Mouse (Mus musculus) lung, embryonic 16.5 days (tissue): ENCODE measurements around the gene Tnks2. TPM values are rescaled to one million over a fixed set of nuclear protein-coding genes. Genes with fewer than 3 reads are reported as not detected.
A peak's percentile ranks its signal among the peaks of the same experiment; 100 is the strongest.

Experiments
- ATAC-seq: fragments of 200-750 bp; cut with Nextera tagmentation; 2 replicates; pipeline ENCODE4 v1.8.0; 2017; ENCODE audit warnings: low read depth, mild to moderate bottlenecking, moderate library complexity
- H3K27ac ChIP-seq: fragments of 300-500 bp; sonication (generic); 2 replicates; pipeline ENCODE4 v1.5.1; 2014; ENCODE audit warnings: mild to moderate bottlenecking, control low read depth, low read length
- H3K27me3 ChIP-seq: fragments of 300-500 bp; sonication (generic); 2 replicates; pipeline ENCODE4 v1.6.1; 2014; ENCODE audit warnings: low read depth, low read length, mixed read lengths; ENCODE audit not compliant: control insufficient read depth, insufficient read depth
- H3K36me3 ChIP-seq: fragments of 300-500 bp; sonication (generic); 2 replicates; pipeline ENCODE4 v1.6.1; 2014; ENCODE audit warnings: low read length; ENCODE audit not compliant: control insufficient read depth, insufficient read depth
- H3K4me1 ChIP-seq: fragments of 300-500 bp; sonication (generic); replicated peaks from 2 replicates; pipeline ENCODE4 v1.6.1; 2014; ENCODE audit warnings: low read length, mixed read lengths; ENCODE audit not compliant: control insufficient read depth, insufficient read depth
- H3K4me2 ChIP-seq: fragments of 300-500 bp; sonication (generic); 2 replicates; pipeline ENCODE4 v1.6.1; 2014; ENCODE audit warnings: low read depth, low read length, control low read depth
- H3K4me3 ChIP-seq: fragments of 300-500 bp; sonication (generic); 2 replicates; pipeline ENCODE4 v1.5.1; 2014; ENCODE audit warnings: mild to moderate bottlenecking, low read length, control low read depth
- H3K9ac ChIP-seq: fragments of 300-500 bp; sonication (generic); 2 replicates; pipeline ENCODE4 v1.6.1; 2014; ENCODE audit warnings: low read length, control low read depth
- H3K9me3 ChIP-seq: fragments of 300-500 bp; sonication (generic); 2 replicates; pipeline ENCODE4 v1.6.1; 2016; ENCODE audit warnings: low read length; ENCODE audit not compliant: control insufficient read depth
- WGBS: fragments of 180-500 bp; shearing (Covaris S2); extraction: QIAGEN DNeasy Blood & Tissue Kit; methylation state at CpG from one replicate; pipeline ENCODE4 v1.1.7; 2014; 5-methylcytosine and 5-hydroxymethylcytosine counted together
- polyA plus RNA-seq: library from polyadenylated mRNA; unstranded; fragments of >200 nt; fragmentation: Nextera tagmentation; extraction: Ambion mirVana; gene quantifications from 2 replicates; pipeline ENCODE4 v1.2.1, GENCODE M21; 2015

The Tnks2 gene
- polyA plus RNA-seq, 1 experiment from 2014 or later = 31.5 TPM

DNA sequence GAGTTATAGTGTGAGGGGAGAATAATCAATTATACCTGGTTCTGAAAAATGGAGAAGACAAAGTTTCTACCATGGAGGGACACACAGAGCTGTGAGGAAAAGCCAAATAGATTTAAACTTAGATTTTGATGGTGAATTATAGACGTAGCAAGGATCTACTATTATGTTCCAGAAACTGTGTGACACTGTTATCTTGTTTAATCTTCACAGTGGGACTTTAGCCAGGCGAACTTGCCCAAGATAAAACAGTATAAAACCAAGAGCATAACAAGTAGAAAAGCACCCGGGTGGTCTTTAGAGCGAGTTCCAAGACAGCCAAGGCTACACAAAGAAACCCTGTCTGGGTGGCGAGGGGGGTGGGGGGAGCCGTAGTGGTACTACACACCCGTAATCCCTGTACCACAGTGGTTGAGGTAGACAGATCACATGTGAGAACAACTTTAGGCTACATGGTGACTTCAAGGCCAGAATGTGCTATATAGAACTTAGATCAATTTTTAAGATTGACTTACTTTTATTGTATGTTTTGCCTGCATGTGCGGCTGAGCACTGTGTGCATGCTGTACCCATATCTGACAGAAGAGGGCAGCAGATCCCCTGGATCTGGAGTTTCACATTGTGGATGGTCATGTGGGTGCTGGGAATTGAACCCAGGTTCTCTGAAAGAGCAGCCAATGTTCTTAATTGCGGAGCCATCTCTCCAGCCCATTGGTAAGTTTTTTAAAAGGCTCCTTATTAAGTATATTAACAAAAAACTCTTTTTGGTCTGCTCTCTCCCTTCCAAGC lies 32.0 kb upstream of the Tnks2 start:
- Histone ChIP-seq H3K27me3 (no peaks in the 10 kb centered on the region), H3K9me3 (peaks cover 5% of the 10 kb centered on the region; the same call in 1 of the 2 replicates), H3K9ac (no peak overlapping the region; the same call in 1 of the 2 replicates), H3K36me3 (no peaks in the 10 kb centered on the region), H3K4me2 (no peak overlapping the region), H3K4me3 (no peak overlapping the region), H3K4me1 (peaks cover 19% of the 10 kb centered on the region), H3K27ac (peak overlapping the region; percentile 44)
- ATAC-seq = no peak
- 57% methylated on average over 9 of the region's 9 CpGs for WGBS

DNA sequence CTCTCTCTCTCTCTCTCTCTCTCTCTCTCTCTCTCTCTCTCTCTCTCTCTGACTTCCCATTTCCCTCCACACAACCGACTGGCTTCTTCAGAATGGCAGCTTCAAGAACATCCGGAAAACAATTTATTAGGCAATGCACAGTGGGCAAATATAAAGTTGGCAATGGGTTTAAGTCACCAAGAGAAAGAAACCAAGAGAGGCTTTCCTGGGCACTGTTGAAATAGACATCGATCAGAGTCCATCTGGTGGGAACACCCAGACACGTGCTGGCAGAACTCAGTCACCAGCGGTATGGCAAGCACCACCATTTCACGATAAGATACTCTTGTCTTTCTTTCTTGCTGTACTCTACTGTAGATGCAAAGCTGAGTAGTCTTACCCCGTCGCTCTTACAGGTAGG lies 30.6 kb upstream of the Tnks2 start:
- H3K27ac ChIP-seq = no peak overlapping the region
- no peak overlapping the region for H3K9ac ChIP-seq
- H3K27me3 ChIP-seq = no peaks in the 10 kb centered on the region
- H3K9me3 ChIP-seq = peaks cover 5% of the 10 kb centered on the region; the same call in 1 of the 2 replicates
- H3K4me2 ChIP-seq = no peak overlapping the region
- peaks cover 16% of the 10 kb centered on the region for H3K4me1 ChIP-seq
- WGBS = 91% methylated on average over 8 of the region's 8 CpGs
- ATAC-seq = no peak
- no peak overlapping the region for H3K4me3 ChIP-seq
- H3K36me3 ChIP-seq = no peaks in the 10 kb centered on the region

GRCm38 (mm10) chr19:36806842-36807241 lies 27.2 kb upstream of the Tnks2 start:
- Histone ChIP-seq H3K27me3 (no peaks in the 10 kb centered on the region), H3K9ac (no peak overlapping the region), H3K4me3 (no peak overlapping the region), H3K27ac (no peak overlapping the region), H3K4me1 (peaks cover 8% of the 10 kb centered on the region; the same call in 1 of the 2 replicates), H3K9me3 (peaks cover 5% of the 10 kb centered on the region; the same call in 1 of the 2 replicates), H3K4me2 (no peak overlapping the region), H3K36me3 (no peaks in the 10 kb centered on the region)
- ATAC-seq = peak; percentile 82
- 45% methylated on average over 2 of the region's 2 CpGs for WGBS

GRCm38 (mm10) chr19:36808426-36809105 lies 25.5 kb upstream of the Tnks2 start:
- Histone ChIP-seq H3K36me3 (no peaks in the 10 kb centered on the region), H3K4me2 (peak overlapping the region; percentile 39), H3K27ac (peak overlapping the region; percentile 70), H3K4me1 (peaks cover 8% of the 10 kb centered on the region; the same call in 1 of the 2 replicates), H3K9me3 (no peaks in the 10 kb centered on the region), H3K27me3 (no peaks in the 10 kb centered on the region), H3K4me3 (peak overlapping the region; percentile 24; the same call in 1 of the 2 replicates), H3K9ac (peak overlapping the region; percentile 34; the same call in 1 of the 2 replicates)
- 37% methylated on average over 21 of the region's 21 CpGs for WGBS
- ATAC-seq = no peak; the same call in 1 of the 2 replicates

- Histone ChIP-seq H3K4me1 (peaks cover 8% of the 10 kb centered on the region; the same call in 1 of the 2 replicates), H3K27ac (peak overlapping the region; percentile 43; the same call in 1 of the 2 replicates), H3K4me3 (no peak overlapping the region), H3K9ac (no peak overlapping the region), H3K9me3 (no peaks in the 10 kb centered on the region), H3K4me2 (peak overlapping the region; percentile 11; the same call in 1 of the 2 replicates), H3K36me3 (no peaks in the 10 kb centered on the region), H3K27me3 (no peaks in the 10 kb centered on the region)
- WGBS = 27% methylated on average over 12 of the region's 12 CpGs
- ATAC-seq = no peak
These were observed 24.4 kb upstream of the Tnks2 start for GRCm38 (mm10) chr19:36809476-36810168.

DNA sequence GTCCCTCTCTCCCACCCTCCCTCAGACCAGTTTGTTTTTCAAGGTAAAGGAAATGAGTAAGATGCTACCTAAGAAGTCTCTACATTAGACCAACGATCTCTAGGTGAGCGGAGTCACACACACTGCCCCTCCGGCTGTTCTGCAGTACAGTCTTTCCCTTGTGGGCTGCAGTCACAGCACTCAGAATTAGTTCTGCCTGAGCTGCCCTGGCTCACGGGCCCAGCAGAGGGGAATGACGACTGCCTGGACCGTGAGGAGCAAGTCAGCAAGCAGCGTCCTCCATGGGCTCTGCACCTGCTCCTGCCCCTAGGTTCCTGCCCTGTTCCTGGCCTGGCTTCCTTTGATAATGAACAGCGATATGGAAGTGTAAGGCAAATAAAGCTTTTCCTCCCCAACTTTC lies 22.0 kb upstream of the Tnks2 start:
- Histone ChIP-seq H3K4me2 (no peak overlapping the region), H3K4me1 (peaks cover 11% of the 10 kb centered on the region; the same call in 1 of the 2 replicates), H3K27ac (no peak overlapping the region), H3K9ac (no peak overlapping the region), H3K4me3 (no peak overlapping the region), H3K36me3 (no peaks in the 10 kb centered on the region), H3K9me3 (no peaks in the 10 kb centered on the region), H3K27me3 (no peaks in the 10 kb centered on the region)
- 40% methylated on average over 8 of the region's 8 CpGs for WGBS
- no peak for ATAC-seq

DNA sequence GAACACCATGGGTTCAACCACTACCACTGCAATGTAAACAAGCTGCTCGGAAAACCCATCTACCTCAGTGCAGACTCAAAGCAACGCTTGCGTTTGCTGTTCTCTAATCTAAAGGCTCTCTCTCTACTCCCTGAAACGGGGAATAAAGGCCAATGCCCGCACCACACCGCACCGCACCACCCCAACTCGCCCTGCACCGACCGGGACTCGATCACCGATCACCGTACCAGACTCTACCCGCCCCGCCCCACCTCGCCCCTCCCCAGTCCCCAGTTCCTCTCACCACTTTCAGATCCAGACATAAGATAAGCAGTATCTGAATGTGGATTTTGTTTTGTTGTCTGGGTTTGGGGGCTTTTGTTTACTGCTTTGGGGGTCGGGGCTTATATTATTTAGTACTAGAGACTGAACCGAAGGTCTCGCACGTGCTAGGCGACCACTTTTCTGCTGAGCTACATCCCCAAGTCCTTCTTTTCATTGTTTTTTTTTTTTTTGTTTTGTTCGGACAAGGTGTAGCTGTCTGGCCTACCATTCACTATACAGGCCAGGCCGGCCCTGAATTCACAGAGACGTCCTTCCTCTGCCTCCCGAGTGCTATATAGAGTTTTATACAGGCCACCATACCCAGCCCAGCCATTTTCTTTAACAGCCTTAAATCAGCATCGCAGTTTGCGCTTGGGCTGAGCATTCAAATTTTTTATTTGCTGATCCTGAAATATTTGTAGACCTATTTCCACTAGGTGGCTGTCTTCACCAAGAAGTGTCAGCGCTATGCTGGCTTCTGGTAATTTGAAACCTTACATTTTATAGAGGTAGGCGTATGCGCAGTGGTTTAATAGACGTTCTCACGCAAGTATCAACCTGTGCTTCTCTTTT lies 18.4 kb upstream of the Tnks2 start:
- Histone ChIP-seq H3K9ac (peak overlapping the region; percentile 53), H3K4me3 (peak overlapping the region; percentile 29), H3K9me3 (no peaks in the 10 kb centered on the region), H3K4me2 (peak overlapping the region; percentile 50), H3K36me3 (no peaks in the 10 kb centered on the region), H3K27me3 (no peaks in the 10 kb centered on the region), H3K27ac (0 out of 2 replicates have a peak overlapping the region, but pooled peaks have one; percentile 24), H3K4me1 (peaks cover 12% of the 10 kb centered on the region; the same call in 1 of the 2 replicates)
- WGBS = 13% methylated on average over 32 of the region's 32 CpGs
- ATAC-seq = peak; percentile 75

- peak overlapping the region; percentile 71 for H3K9ac ChIP-seq
- H3K27ac ChIP-seq = peak overlapping the region; percentile 71
- peak; percentile 69 for ATAC-seq
These were observed 15.7 kb upstream of the Tnks2 start for GRCm38 (mm10) chr19:36818141-36818885.

More at GRCm38 (mm10) chr19:36818141-36818885, 15.7 kb upstream of the Tnks2 start:
- Histone ChIP-seq H3K36me3 (no peaks in the 10 kb centered on the region), H3K4me2 (peak overlapping the region; percentile 77), H3K4me1 (peaks cover 12% of the 10 kb centered on the region; the same call in 1 of the 2 replicates), H3K27me3 (no peaks in the 10 kb centered on the region), H3K9me3 (no peaks in the 10 kb centered on the region), H3K4me3 (peak overlapping the region; percentile 48)
- WGBS = 2% methylated on average over 22 of the region's 22 CpGs
